ENCODE assay signal across 9 mouse cellular contexts in the genomic region with DNA sequence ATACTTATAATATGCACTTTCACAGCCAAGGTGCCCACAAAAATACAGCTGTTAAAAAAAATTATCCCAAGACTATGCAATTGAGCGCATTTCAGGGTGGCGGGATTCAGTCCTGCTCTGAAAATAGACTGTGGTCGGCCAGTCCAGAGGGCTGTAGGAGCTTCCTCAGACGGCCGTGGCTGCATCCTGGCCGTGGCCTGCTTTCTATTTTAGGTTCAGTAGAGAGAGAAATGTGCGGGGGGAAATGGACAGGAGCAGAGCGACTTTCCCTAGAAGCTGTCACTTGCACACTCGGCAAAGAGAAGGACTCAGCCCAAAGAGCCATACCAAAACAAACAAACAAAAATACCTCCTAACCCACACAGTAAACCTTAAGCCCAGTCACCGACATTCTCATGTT.
DNase-seq lines count a peak whose midpoint lies in the region; ATAC-seq lines count a peak whose summit lies in the region.
"Had no signal": no experiment of that assay in that cellular context is flagged by ENCODE, and none has a peak within 500 bp of the region (broad histone marks: within the 10 kb centered on the region; RNA-seq: fewer than 3 reads in every experiment).

No protein-coding gene starts in this region.

- DNase-seq in intestine, embryonic 14.5 days (ENCODE audit: low spot score): no peak
- peak; percentile 80 for DNase-seq in brain, adult 2 months (ENCODE audit: low read depth, low spot score)
- DNase-seq in embryonic facial prominence, embryonic 14.5 days (ENCODE audit: low spot score): peak; percentile 31
- DNase-seq in kidney, postnatal 14 days: peak; percentile 50
- no peak for DNase-seq in MN1 (ENCODE audit: low spot score)
- DNase-seq in frontal cortex, postnatal 14 days (ENCODE audit: low spot score in 2 of 2): no peak
- DNase-seq in layer of hippocampus, postnatal 36 days: no peak

- H3K4me2 ChIP-seq in intestine, embryonic 14.5 days (ENCODE audit: low read length): no peak overlapping the region
- H3K4me2 ChIP-seq in intestine, embryonic 15.5 days (replicated peaks): no peak overlapping the region
- H3K4me2 ChIP-seq in embryonic facial prominence, embryonic 14.5 days (ENCODE audit: low read depth, low read length): no peak overlapping the region
- H3K4me2 ChIP-seq: midbrain, embryonic 13.5 days had no signal

- ATAC-seq in intestine, embryonic 14.5 days (replicated peaks; ENCODE audit: low FRiP score, low TSS enrichment, low read depth): no peak
- ATAC-seq in intestine, embryonic 15.5 days: no peak
- ATAC-seq in embryonic facial prominence, embryonic 14.5 days (ENCODE audit: low read depth): no peak
- ATAC-seq: midbrain, embryonic 13.5 days had no signal

- peak overlapping the region; percentile 3; the same call in 1 of the 2 replicates for H3K27ac ChIP-seq in intestine, embryonic 14.5 days (ENCODE audit: low read depth)
- no peak overlapping the region for H3K27ac ChIP-seq in intestine, embryonic 15.5 days
- H3K27ac ChIP-seq in embryonic facial prominence, embryonic 14.5 days (replicated peaks; ENCODE audit: low read depth, low read length): peak overlapping the region; percentile 42; the same call in 1 of the 2 replicates
- H3K27ac ChIP-seq: midbrain, embryonic 13.5 days had no signal

- H3K36me3 ChIP-seq in intestine, embryonic 14.5 days (ENCODE audit: control insufficient read depth, insufficient read depth, low read length): peaks cover 39% of the 10 kb centered on the region
- H3K36me3 ChIP-seq in intestine, embryonic 15.5 days: peaks cover 10% of the 10 kb centered on the region; the same call in 1 of the 2 replicates
- H3K36me3 ChIP-seq in embryonic facial prominence, embryonic 14.5 days (ENCODE audit: control insufficient read depth, insufficient read depth, low read length): no peaks in the 10 kb centered on the region
- H3K36me3 ChIP-seq: midbrain, embryonic 13.5 days had no signal

- WGBS in intestine, embryonic 14.5 days: 67% methylated on average over 10 of the region's 10 CpGs
- WGBS in intestine, embryonic 15.5 days: 64% methylated on average over 10 of the region's 10 CpGs
- WGBS in embryonic facial prominence, embryonic 14.5 days: 59% methylated on average over 10 of the region's 10 CpGs

- no peak overlapping the region for H3K4me3 ChIP-seq in intestine, embryonic 14.5 days (ENCODE audit: low read depth, low read length)
- no peak overlapping the region for H3K4me3 ChIP-seq in intestine, embryonic 15.5 days (replicated peaks)
- no peak overlapping the region for H3K4me3 ChIP-seq in embryonic facial prominence, embryonic 14.5 days (ENCODE audit: low read depth, low read length)
- H3K4me3 ChIP-seq: midbrain, embryonic 13.5 days had no signal

- no peaks in the 10 kb centered on the region for H3K27me3 ChIP-seq in intestine, embryonic 14.5 days (replicated peaks; ENCODE audit: control insufficient read depth, insufficient read depth, low read length)
- no peaks in the 10 kb centered on the region for H3K27me3 ChIP-seq in intestine, embryonic 15.5 days (replicated peaks)
- H3K27me3 ChIP-seq in embryonic facial prominence, embryonic 14.5 days (replicated peaks; ENCODE audit: control insufficient read depth, insufficient read depth, low read length): no peaks in the 10 kb centered on the region
- H3K27me3 ChIP-seq: midbrain, embryonic 13.5 days had no signal

- H3K9ac ChIP-seq in intestine, embryonic 14.5 days (ENCODE audit: low read length): no peak overlapping the region
- no peak overlapping the region for H3K9ac ChIP-seq in intestine, embryonic 15.5 days
- H3K9ac ChIP-seq in embryonic facial prominence, embryonic 14.5 days (ENCODE audit: low read depth, low read length): no peak overlapping the region
- H3K9ac ChIP-seq: midbrain, embryonic 13.5 days had no signal

- H3K9me3 ChIP-seq in intestine, embryonic 14.5 days (ENCODE audit: control insufficient read depth, low read length): no peaks in the 10 kb centered on the region
- H3K9me3 ChIP-seq in intestine, embryonic 15.5 days: no peaks in the 10 kb centered on the region
- no peaks in the 10 kb centered on the region for H3K9me3 ChIP-seq in embryonic facial prominence, embryonic 14.5 days (ENCODE audit: control insufficient read depth, low read length)
- H3K9me3 ChIP-seq: midbrain, embryonic 13.5 days had no signal

- H3K4me1 ChIP-seq in intestine, embryonic 14.5 days (replicated peaks; ENCODE audit: control insufficient read depth, insufficient read depth, low read length): no peaks in the 10 kb centered on the region
- H3K4me1 ChIP-seq in intestine, embryonic 15.5 days (replicated peaks): peaks cover 5% of the 10 kb centered on the region; the same call in 1 of the 2 replicates
- peaks cover 16% of the 10 kb centered on the region; the same call in 1 of the 2 replicates for H3K4me1 ChIP-seq in embryonic facial prominence, embryonic 14.5 days (ENCODE audit: control insufficient read depth, insufficient read depth, low read length)
- H3K4me1 ChIP-seq: midbrain, embryonic 13.5 days had no signal

Comparison
In these comparisons a context has a peak if more than half of its experiments do, and no peak if none do; other contexts are left out.
1. DNase-seq: peak in brain, adult 2 months (single experiment), embryonic facial prominence, embryonic 14.5 days (single experiment) and kidney, postnatal 14 days (single experiment); none in intestine, embryonic 14.5 days (single experiment), MN1 (single experiment), frontal cortex, postnatal 14 days (0 of 2) and layer of hippocampus, postnatal 36 days (0 of 2).